Mouse (Mus musculus) ovary, adult 2 months (tissue): Measurements from ENCODE around the gene Arhgap18. TPM values are rescaled to one million over a fixed set of nuclear protein-coding genes. Genes with fewer than 3 reads are reported as not detected.

Experiments used
- polyA plus RNA-seq: library from polyadenylated mRNA; depleted of rRNA; stranded (reverse); fragments of >200 nt; gene quantifications from 2 replicates; pipeline ENCODE4 v1.2.3, GENCODE M21; 2012; rRNA removed

The Arhgap18 gene
- 2.3 and 3.1 TPM in 2 replicates for polyA plus RNA-seq

GRCm38 (mm10) chr10:26752929-26753567 is at the start of gene Arhgap18:
Gene Arhgap18, plus strand, starts transcription at chr10:26753421.

